Mouse (Mus musculus) lung, postnatal 0 days (tissue): ENCODE measurements around the gene Il6st.

Experiments
- CTCF ChIP-seq: IDR thresholded peaks from 2 replicates; pipeline ENCODE4 v1.5.1; 2016; ENCODE audit warnings: antibody characterized with exemption, mild to moderate bottlenecking
- EP300 ChIP-seq: IDR thresholded peaks from 2 replicates; pipeline ENCODE4 v1.6.1; 2016; ENCODE audit warnings: antibody characterized with exemption, mild to moderate bottlenecking, control low read depth

DNA sequence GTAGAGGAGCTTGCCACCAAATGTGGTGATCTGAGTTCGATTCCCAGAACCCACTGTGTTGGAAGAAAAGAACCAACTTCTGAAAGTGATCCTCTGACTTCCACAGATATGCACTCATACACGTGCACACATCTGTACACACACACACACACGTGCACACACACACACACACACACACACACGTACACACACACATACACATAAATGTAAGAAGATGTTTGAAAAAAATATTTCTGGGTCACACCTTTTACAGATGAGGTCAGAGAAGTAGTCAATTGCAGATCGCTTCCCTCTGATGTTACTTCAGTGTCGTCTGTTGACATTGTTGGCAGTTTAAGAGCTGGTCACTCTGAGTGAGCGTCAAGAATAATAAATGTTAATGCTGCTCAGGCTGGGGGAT, 27.6 kb upstream of the Il6st start:
- no peak for TF ChIP-seq CTCF
- no peak for TF ChIP-seq EP300
